29 mouse cellular contexts compared by ENCODE assay signal in genomic region chr19:56016548-56017346, GRCm38 (mm10).
DNase-seq lines count a peak whose midpoint lies in the region; ATAC-seq and TF ChIP-seq lines count a peak whose summit lies in the region.
"Had no signal": no experiment of that assay in that cellular context is flagged by ENCODE, and none has a peak within 500 bp of the region (broad histone marks: within the 10 kb centered on the region; RNA-seq: fewer than 3 reads in every experiment).

No protein-coding gene starts in this region.

- no peak for TF ChIP-seq CTCF in G1E (IDR thresholded peaks at IDR 0.05; ENCODE audit: low read depth, low read length)

- peak overlapping the region; percentile 31; the same call in 1 of the 2 replicates for H3K4me3 ChIP-seq in G1E (ENCODE audit: low read depth, low read length)
- no peak overlapping the region for H3K4me3 ChIP-seq in embryonic facial prominence, embryonic 13.5 days
- no peak overlapping the region for H3K4me3 ChIP-seq in limb, embryonic 13.5 days
- no peak overlapping the region for H3K4me3 ChIP-seq in intestine, embryonic 16.5 days (ENCODE audit: low read length)
- H3K4me3 ChIP-seq: heart, adult 2 months; heart, embryonic 13.5 days; left cerebral cortex, adult 2 months; midbrain, embryonic 10.5 days; myocyte; neural tube, embryonic 13.5 days had no signal

- intact Hi-C loops in heart, postnatal 10 days (cut with DNase I): no loop called here

- peak overlapping the region; percentile 35; the same call in 1 of the 2 replicates for H3K27ac ChIP-seq in embryonic facial prominence, embryonic 13.5 days
- peak overlapping the region; percentile 45; the same call in 1 of the 2 replicates for H3K27ac ChIP-seq in limb, embryonic 13.5 days
- H3K27ac ChIP-seq in intestine, embryonic 16.5 days (ENCODE audit: low read length): no peak overlapping the region
- H3K27ac ChIP-seq: heart, adult 2 months; heart, embryonic 13.5 days; hindbrain, embryonic 14.5 days; left cerebral cortex, adult 2 months; midbrain, embryonic 10.5 days; neural tube, embryonic 13.5 days had no signal

- DNase-seq in heart, adult 11 months: peak; percentile 55
- no peak for DNase-seq in heart, postnatal 10 days
- no peak for DNase-seq in G1E (ENCODE audit: low spot score)
- DNase-seq in testis, postnatal 14 days (ENCODE audit: low spot score): no peak
- DNase-seq: cerebellum, adult 11-12 months; cerebellum, postnatal 10 days; forebrain, postnatal 0 days; gastrocnemius, postnatal 25 days; heart, adult 2 months; heart, postnatal 4 days; kidney, adult 9 months; layer of hippocampus, adult 9-11 months; lung, postnatal 4 days; retina, postnatal 1 day; right cerebral cortex, postnatal 4 days; thymus, adult 18-20 months; thymus, postnatal 4 days had no signal

- WGBS in embryonic facial prominence, embryonic 13.5 days: 78% methylated on average over 4 of the region's 4 CpGs
- WGBS in limb, embryonic 13.5 days: 71% methylated on average over 4 of the region's 4 CpGs
- WGBS in intestine, embryonic 16.5 days: 84% methylated on average over 4 of the region's 4 CpGs

- H3K9me3 ChIP-seq in G1E (replicated peaks): peaks cover 12% of the 10 kb centered on the region
- no peaks in the 10 kb centered on the region for H3K9me3 ChIP-seq in embryonic facial prominence, embryonic 13.5 days
- H3K9me3 ChIP-seq in limb, embryonic 13.5 days: no peaks in the 10 kb centered on the region
- H3K9me3 ChIP-seq in intestine, embryonic 16.5 days (ENCODE audit: control insufficient read depth, low read length): no peaks in the 10 kb centered on the region
- H3K9me3 ChIP-seq: heart, embryonic 13.5 days; midbrain, embryonic 10.5 days; neural tube, embryonic 13.5 days had no signal

- no peaks in the 10 kb centered on the region for H3K4me1 ChIP-seq in G1E (ENCODE audit: insufficient read depth, low read depth, low read length)
- H3K4me1 ChIP-seq in embryonic facial prominence, embryonic 13.5 days: peaks cover 42% of the 10 kb centered on the region
- H3K4me1 ChIP-seq in limb, embryonic 13.5 days: peaks cover 40% of the 10 kb centered on the region
- H3K4me1 ChIP-seq in intestine, embryonic 16.5 days (ENCODE audit: control insufficient read depth, insufficient read depth, low read length): no peaks in the 10 kb centered on the region

- no peak for ATAC-seq in G1E (ENCODE audit: extremely low read depth, insufficient number of reproducible peaks, low FRiP score, poor library complexity, severe bottlenecking)
- no peak for ATAC-seq in embryonic facial prominence, embryonic 13.5 days (ENCODE audit: insufficient number of reproducible peaks, insufficient read depth, low FRiP score, low TSS enrichment, low read depth)
- no peak for ATAC-seq in limb, embryonic 13.5 days (ENCODE audit: low FRiP score, low read depth)
- ATAC-seq in intestine, embryonic 16.5 days: no peak
- ATAC-seq: forebrain, postnatal 0 days; inflammation-experienced regulatory T-cells, adult 6 months; midbrain, embryonic 16.5 days; Patski had no signal

- no peak overlapping the region for H3K9ac ChIP-seq in embryonic facial prominence, embryonic 13.5 days
- H3K9ac ChIP-seq in limb, embryonic 13.5 days: no peak overlapping the region
- H3K9ac ChIP-seq in intestine, embryonic 16.5 days (ENCODE audit: low read depth, low read length): no peak overlapping the region
- H3K9ac ChIP-seq: forebrain, postnatal 0 days; heart, embryonic 13.5 days; hindbrain, embryonic 14.5 days; neural tube, embryonic 13.5 days had no signal

- no peak overlapping the region for H3K4me2 ChIP-seq in embryonic facial prominence, embryonic 13.5 days
- no peak overlapping the region for H3K4me2 ChIP-seq in limb, embryonic 13.5 days (replicated peaks)
- no peak overlapping the region for H3K4me2 ChIP-seq in intestine, embryonic 16.5 days (ENCODE audit: low read depth, low read length)
- H3K4me2 ChIP-seq: heart, embryonic 13.5 days; hindbrain, embryonic 14.5 days; neural tube, embryonic 13.5 days had no signal

- no peaks in the 10 kb centered on the region for H3K36me3 ChIP-seq in G1E (replicated peaks)
- H3K36me3 ChIP-seq in embryonic facial prominence, embryonic 13.5 days: no peaks in the 10 kb centered on the region
- no peaks in the 10 kb centered on the region for H3K36me3 ChIP-seq in limb, embryonic 13.5 days
- H3K36me3 ChIP-seq in intestine, embryonic 16.5 days (ENCODE audit: control insufficient read depth, insufficient read depth, low read length): no peaks in the 10 kb centered on the region
- H3K36me3 ChIP-seq: heart, embryonic 13.5 days; midbrain, embryonic 10.5 days; neural tube, embryonic 13.5 days had no signal

- H3K27me3 ChIP-seq in G1E (ENCODE audit: insufficient read depth, low read length): peaks cover 11% of the 10 kb centered on the region; the same call in 1 of the 2 replicates
- peaks cover 10% of the 10 kb centered on the region for H3K27me3 ChIP-seq in embryonic facial prominence, embryonic 13.5 days
- 0 out of 2 replicates have a peak, but pooled peaks cover 3% of the 10 kb centered on the region for H3K27me3 ChIP-seq in limb, embryonic 13.5 days
- H3K27me3 ChIP-seq in intestine, embryonic 16.5 days (replicated peaks; ENCODE audit: control insufficient read depth, insufficient read depth, low read length): no peaks in the 10 kb centered on the region
- H3K27me3 ChIP-seq: neural tube, embryonic 13.5 days; Patski had no signal
